Mouse (Mus musculus): ENCODE data around the gene Fnbp4. TPM values are rescaled to one million over a fixed set of nuclear protein-coding genes. Genes with fewer than 3 reads are reported as not detected.

Gene Fnbp4
- polyA plus RNA-seq (2015; fragmentation: Nextera tagmentation; extraction: Ambion mirVana) = 90.9 and 95.6 TPM in 2 replicates

- ATAC-seq (ENCODE audit: low FRiP score) = peak; percentile 100
- peaks cover 12% of the 10 kb centered on the region; the same call in 1 of the 2 replicates for H3K36me3 ChIP-seq
- under 1% methylated on average over 44 of the region's 44 CpGs for WGBS
These were observed at the start of gene Fnbp4 for GRCm38 (mm10) chr2:90745053-90745678. Fnbp4 (plus strand) TSS chr2:90745370.

GRCm38 (mm10) chr2:90700943-90701342, 44.2 kb upstream of the Fnbp4 start:
- H3K9ac ChIP-seq (replicated peaks) = no peak overlapping the region
- H3K27ac ChIP-seq (replicated peaks) = no peak overlapping the region
- no peaks in the 10 kb centered on the region for H3K4me1 ChIP-seq
- no peaks in the 10 kb centered on the region for H3K27me3 ChIP-seq (replicated peaks)
- H3K36me3 ChIP-seq = peaks cover 86% of the 10 kb centered on the region
- H3K4me3 ChIP-seq (replicated peaks) = no peak overlapping the region
- H3K9me3 ChIP-seq (replicated peaks) = no peaks in the 10 kb centered on the region
- no peak overlapping the region for H3K4me2 ChIP-seq
- no peak for ATAC-seq (ENCODE audit: low FRiP score)
- 98% methylated on average over 4 of the region's 4 CpGs for WGBS

More at GRCm38 (mm10) chr2:90745053-90745678, at the start of gene Fnbp4:
- Histone ChIP-seq H3K27ac (replicated peaks) (peak within 1 kb of the TSS; percentile 94), H3K4me1 (peaks cover 35% of the 10 kb centered on the region), H3K9ac (replicated peaks) (peak within 1 kb of the TSS; percentile 92), H3K9me3 (replicated peaks) (no peaks in the 10 kb centered on the region), H3K4me2 (peak within 1 kb of the TSS; percentile 66), H3K27me3 (replicated peaks) (no peaks in the 10 kb centered on the region), H3K4me3 (replicated peaks) (peak within 1 kb of the TSS; percentile 81)

GRCm38 (mm10) chr2:90708548-90708947, 36.6 kb upstream of the Fnbp4 start:
- no peak for ATAC-seq (ENCODE audit: low FRiP score)
- H3K4me1 ChIP-seq = no peaks in the 10 kb centered on the region
- 14% methylated on average over 1 of the region's 1 CpGs for WGBS
- no peaks in the 10 kb centered on the region for H3K27me3 ChIP-seq (replicated peaks)
- no peak overlapping the region for H3K9ac ChIP-seq (replicated peaks)
- no peak overlapping the region for H3K4me2 ChIP-seq
- H3K9me3 ChIP-seq (replicated peaks) = no peaks in the 10 kb centered on the region
- no peak overlapping the region for H3K27ac ChIP-seq (replicated peaks)
- peaks cover 86% of the 10 kb centered on the region for H3K36me3 ChIP-seq
- H3K4me3 ChIP-seq (replicated peaks) = no peak overlapping the region

GRCm38 (mm10) chr2:90715555-90716092, 29.5 kb upstream of the Fnbp4 start:
- no peak for ATAC-seq (ENCODE audit: low FRiP score)
- peaks cover 79% of the 10 kb centered on the region for H3K36me3 ChIP-seq
- no peaks in the 10 kb centered on the region for H3K4me1 ChIP-seq
- 95% methylated on average over 7 of the region's 7 CpGs for WGBS
- no peaks in the 10 kb centered on the region for H3K27me3 ChIP-seq (replicated peaks)
- H3K27ac ChIP-seq (replicated peaks) = no peak overlapping the region
- no peak overlapping the region for H3K4me3 ChIP-seq (replicated peaks)
- no peak overlapping the region for H3K4me2 ChIP-seq
- H3K9me3 ChIP-seq (replicated peaks) = no peaks in the 10 kb centered on the region
- H3K9ac ChIP-seq (replicated peaks) = no peak overlapping the region

GRCm38 (mm10) chr2:90717366-90717765, 27.8 kb upstream of the Fnbp4 start:
- H3K9ac ChIP-seq (replicated peaks) = no peak overlapping the region

GRCm38 (mm10) chr2:90717948-90718347, 27.2 kb upstream of the Fnbp4 start:
- Histone ChIP-seq H3K27ac (replicated peaks) (no peak overlapping the region), H3K4me1 (no peaks in the 10 kb centered on the region), H3K9ac (replicated peaks) (no peak overlapping the region), H3K9me3 (replicated peaks) (no peaks in the 10 kb centered on the region), H3K4me2 (no peak overlapping the region), H3K4me3 (replicated peaks) (no peak overlapping the region), H3K27me3 (replicated peaks) (no peaks in the 10 kb centered on the region), H3K36me3 (peaks cover 76% of the 10 kb centered on the region)
- ATAC-seq (ENCODE audit: low FRiP score) = no peak
- WGBS = 68% methylated on average over 5 of the region's 5 CpGs

More at GRCm38 (mm10) chr2:90717366-90717765, 27.8 kb upstream of the Fnbp4 start:
- H3K4me1 ChIP-seq = no peaks in the 10 kb centered on the region
- H3K27me3 ChIP-seq (replicated peaks) = no peaks in the 10 kb centered on the region
- no peak overlapping the region for H3K4me2 ChIP-seq
- peaks cover 76% of the 10 kb centered on the region for H3K36me3 ChIP-seq
- H3K27ac ChIP-seq (replicated peaks) = no peak overlapping the region
- 90% methylated on average over 4 of the region's 4 CpGs for WGBS
- no peaks in the 10 kb centered on the region for H3K9me3 ChIP-seq (replicated peaks)
- ATAC-seq (ENCODE audit: low FRiP score) = no peak
- no peak overlapping the region for H3K4me3 ChIP-seq (replicated peaks)

GRCm38 (mm10) chr2:90726818-90727217, 18.4 kb upstream of the Fnbp4 start:
- no peak overlapping the region for H3K27ac ChIP-seq (replicated peaks)
- H3K9me3 ChIP-seq (replicated peaks) = no peaks in the 10 kb centered on the region
- peaks cover 68% of the 10 kb centered on the region for H3K36me3 ChIP-seq
- no peak overlapping the region for H3K4me2 ChIP-seq
- H3K9ac ChIP-seq (replicated peaks) = no peak overlapping the region
- no peaks in the 10 kb centered on the region for H3K4me1 ChIP-seq
- H3K27me3 ChIP-seq (replicated peaks) = no peaks in the 10 kb centered on the region
- H3K4me3 ChIP-seq (replicated peaks) = no peak overlapping the region
- no peak for ATAC-seq (ENCODE audit: low FRiP score)
- 96% methylated on average over 3 of the region's 3 CpGs for WGBS

- no peak for ATAC-seq (ENCODE audit: low FRiP score)
- H3K9me3 ChIP-seq (replicated peaks) = no peaks in the 10 kb centered on the region
- H3K9ac ChIP-seq (replicated peaks) = no peak overlapping the region
- no peak overlapping the region for H3K4me2 ChIP-seq
- no peaks in the 10 kb centered on the region for H3K27me3 ChIP-seq (replicated peaks)
- WGBS = 94% methylated on average over 11 of the region's 11 CpGs
- no peak overlapping the region for H3K27ac ChIP-seq (replicated peaks)
- H3K36me3 ChIP-seq = peaks cover 63% of the 10 kb centered on the region
- H3K4me1 ChIP-seq = no peaks in the 10 kb centered on the region
- no peak overlapping the region for H3K4me3 ChIP-seq (replicated peaks)
These were observed 9.8 kb upstream of the Fnbp4 start for GRCm38 (mm10) chr2:90735326-90735725.

- peaks cover 37% of the 10 kb centered on the region for H3K36me3 ChIP-seq
- WGBS = 94% methylated on average over 3 of the region's 3 CpGs
These were observed 6.4 kb upstream of the Fnbp4 start for GRCm38 (mm10) chr2:90738801-90739200.

GRCm38 (mm10) chr2:90739327-90739726, 5.8 kb upstream of the Fnbp4 start:
- no peak overlapping the region for H3K4me2 ChIP-seq
- 91% methylated on average over 3 of the region's 3 CpGs for WGBS
- H3K27me3 ChIP-seq (replicated peaks) = no peaks in the 10 kb centered on the region
- H3K36me3 ChIP-seq = peaks cover 31% of the 10 kb centered on the region
- no peak for ATAC-seq (ENCODE audit: low FRiP score)
- H3K27ac ChIP-seq (replicated peaks) = no peak overlapping the region
- H3K4me3 ChIP-seq (replicated peaks) = no peak overlapping the region
- H3K4me1 ChIP-seq = 0 out of 2 replicates have a peak, but pooled peaks cover 2% of the 10 kb centered on the region
- H3K9ac ChIP-seq (replicated peaks) = no peak overlapping the region
- H3K9me3 ChIP-seq (replicated peaks) = no peaks in the 10 kb centered on the region

More at GRCm38 (mm10) chr2:90738801-90739200, 6.4 kb upstream of the Fnbp4 start:
- H3K4me2 ChIP-seq = no peak overlapping the region
- H3K9ac ChIP-seq (replicated peaks) = no peak overlapping the region
- H3K4me1 ChIP-seq = no peaks in the 10 kb centered on the region
- no peak for ATAC-seq (ENCODE audit: low FRiP score)
- H3K27ac ChIP-seq (replicated peaks) = no peak overlapping the region
- H3K27me3 ChIP-seq (replicated peaks) = no peaks in the 10 kb centered on the region
- no peak overlapping the region for H3K4me3 ChIP-seq (replicated peaks)
- no peaks in the 10 kb centered on the region for H3K9me3 ChIP-seq (replicated peaks)

GRCm38 (mm10) chr2:90739921-90740320, 5.2 kb upstream of the Fnbp4 start:
- H3K4me1 ChIP-seq = 0 out of 2 replicates have a peak, but pooled peaks cover 5% of the 10 kb centered on the region
- WGBS = 95% methylated on average over 5 of the region's 5 CpGs

More at GRCm38 (mm10) chr2:90739921-90740320, 5.2 kb upstream of the Fnbp4 start:
- H3K4me2 ChIP-seq = no peak overlapping the region
- no peak for ATAC-seq (ENCODE audit: low FRiP score)
- no peaks in the 10 kb centered on the region for H3K27me3 ChIP-seq (replicated peaks)
- H3K9ac ChIP-seq (replicated peaks) = no peak overlapping the region
- no peak overlapping the region for H3K4me3 ChIP-seq (replicated peaks)
- H3K27ac ChIP-seq (replicated peaks) = no peak overlapping the region
- H3K9me3 ChIP-seq (replicated peaks) = no peaks in the 10 kb centered on the region
- peaks cover 26% of the 10 kb centered on the region for H3K36me3 ChIP-seq

All from neural tube, embryonic 15.5 days (tissue).